Mouse (Mus musculus): ENCODE data around the gene Chmp2b.

Gene Chmp2b

DNA sequence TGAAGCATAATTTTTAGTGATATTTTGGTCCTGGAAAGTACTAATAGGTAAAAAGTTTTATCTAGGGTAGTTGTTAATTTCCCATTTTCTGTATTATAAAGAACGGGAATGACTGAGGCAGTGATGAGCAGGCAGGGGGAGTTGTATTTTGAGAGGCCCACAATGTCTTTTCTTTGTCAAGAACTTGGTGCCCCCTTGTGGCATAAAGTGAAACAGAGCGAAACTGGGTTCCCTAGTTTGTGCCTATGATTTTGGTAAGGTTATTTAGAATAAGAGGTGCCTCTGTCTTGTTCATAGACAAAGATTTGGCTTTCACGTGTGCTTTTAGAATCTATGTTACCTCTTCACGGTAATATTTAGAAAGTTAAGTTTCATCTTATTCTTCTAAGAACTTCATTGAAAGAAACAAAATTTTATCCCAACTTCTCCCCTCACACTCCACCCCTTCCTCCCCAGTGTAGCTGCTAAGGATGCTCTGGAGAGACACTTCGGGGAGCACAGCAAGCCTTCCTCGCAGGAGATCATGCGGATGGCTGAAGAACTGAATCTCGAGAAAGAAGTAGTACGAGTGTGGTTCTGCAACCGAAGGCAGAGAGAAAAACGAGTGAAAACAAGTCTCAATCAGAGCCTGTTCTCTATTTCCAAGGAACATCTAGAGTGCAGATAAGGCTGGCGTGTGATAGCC is 29.1 kb downstream of the Chmp2b start:
- in situ Hi-C loops (cut with MboI; ENCODE audit: low pct_unique_long_range_greater_than_20kb in 1 of 2, low sequenced_read_pairs in 2 of 2, unreplicated experiment in 1 of 2) = loop anchor here in 1 of 2 experiments (25.0 kb wide), 1 partner anchor 621 kb away; no protein-coding TSS in a partner anchor

DNA sequence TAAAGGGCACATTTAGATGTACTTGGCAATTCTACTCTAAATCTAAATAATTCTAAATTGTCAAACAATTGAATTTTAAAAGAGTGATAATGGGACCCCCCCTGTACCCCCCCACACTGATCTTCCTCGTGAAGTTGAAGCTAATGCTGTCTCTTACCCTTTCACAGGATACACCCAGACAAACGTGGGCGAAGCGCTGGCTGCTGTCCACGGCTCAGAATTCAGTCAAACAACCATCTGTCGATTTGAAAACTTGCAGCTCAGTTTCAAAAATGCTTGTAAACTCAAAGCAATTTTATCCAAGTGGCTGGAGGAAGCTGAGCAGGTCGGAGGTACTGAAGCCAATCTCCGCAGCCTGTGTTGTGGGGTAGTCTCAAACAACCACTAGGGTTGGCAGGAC is 30.9 kb downstream of the Chmp2b start:
- in situ Hi-C loops (cut with MboI; ENCODE audit: low pct_unique_long_range_greater_than_20kb in 1 of 2, low sequenced_read_pairs in 2 of 2, unreplicated experiment in 1 of 2) = loop anchor here in 1 of 2 experiments (25.0 kb wide), 1 partner anchor 619 kb away; no protein-coding TSS in a partner anchor

DNA sequence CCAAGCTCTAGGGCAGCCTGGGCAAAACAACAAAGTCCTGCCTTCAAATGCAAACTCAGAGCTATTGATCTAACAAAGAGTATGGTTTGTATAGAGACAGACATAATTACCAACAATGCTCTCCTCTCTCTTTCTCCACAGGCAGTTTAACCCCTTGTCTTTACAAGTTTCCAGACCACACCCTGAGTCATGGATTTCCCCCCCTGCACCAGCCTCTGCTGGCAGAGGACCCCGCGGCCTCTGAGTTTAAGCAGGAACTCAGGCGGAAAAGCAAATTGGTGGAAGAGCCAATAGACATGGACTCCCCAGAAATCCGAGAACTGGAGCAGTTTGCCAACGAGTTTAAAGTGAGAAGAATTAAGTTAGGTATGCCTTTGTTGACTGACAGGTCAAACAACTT is 32.9 kb downstream of the Chmp2b start:
- in situ Hi-C loops (cut with MboI; ENCODE audit: low pct_unique_long_range_greater_than_20kb in 1 of 2, low sequenced_read_pairs in 2 of 2, unreplicated experiment in 1 of 2) = loop anchor here in 1 of 2 experiments (25.0 kb wide), 1 partner anchor 617 kb away; no protein-coding TSS in a partner anchor

DNA sequence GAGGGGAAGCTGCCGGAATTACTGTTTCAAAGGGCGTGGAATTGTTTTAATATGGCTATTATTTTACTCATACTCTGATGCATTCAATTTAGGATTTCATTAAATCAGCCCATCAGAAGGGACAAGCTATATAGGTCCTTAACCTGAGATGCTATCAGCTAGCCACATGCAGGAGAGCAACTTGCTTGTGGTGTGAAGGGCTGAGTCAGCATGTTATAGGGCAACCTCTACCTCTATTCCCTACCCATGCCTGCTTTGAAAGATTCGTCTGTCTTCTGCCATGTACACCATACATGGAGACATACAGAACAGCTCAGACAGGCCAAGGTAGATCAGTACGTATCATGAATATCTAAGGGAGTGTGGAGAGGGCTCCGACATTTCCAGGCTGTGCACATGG is 35.8 kb downstream of the Chmp2b start:
- in situ Hi-C loops (cut with MboI; ENCODE audit: low pct_unique_long_range_greater_than_20kb in 1 of 2, low sequenced_read_pairs in 2 of 2, unreplicated experiment in 1 of 2) = loop anchor here in 1 of 2 experiments (25.0 kb wide), 1 partner anchor 614 kb away; no protein-coding TSS in a partner anchor

DNA sequence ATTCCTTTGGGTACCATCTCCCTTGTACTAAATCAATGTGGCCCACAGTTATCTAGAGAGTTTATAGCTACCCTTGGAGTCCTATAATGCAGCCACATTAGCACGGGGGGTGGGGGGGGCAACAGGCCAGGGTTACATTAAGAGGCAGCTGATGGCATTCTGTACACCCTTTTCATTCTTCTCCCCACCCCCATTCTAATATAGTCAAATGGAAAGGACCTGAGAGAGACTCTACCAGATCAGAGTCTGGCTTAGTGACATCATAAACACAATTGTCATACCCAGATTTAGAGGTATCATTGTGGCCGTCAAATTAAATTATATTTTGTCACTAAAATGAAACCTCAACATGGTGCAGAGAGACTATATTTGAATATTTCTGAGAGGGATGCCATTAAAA is 36.5 kb downstream of the Chmp2b start:
- in situ Hi-C loops (cut with MboI; ENCODE audit: low pct_unique_long_range_greater_than_20kb in 1 of 2, low sequenced_read_pairs in 2 of 2, unreplicated experiment in 1 of 2) = loop anchor here in 1 of 2 experiments (25.0 kb wide), 1 partner anchor 614 kb away; no protein-coding TSS in a partner anchor

DNA sequence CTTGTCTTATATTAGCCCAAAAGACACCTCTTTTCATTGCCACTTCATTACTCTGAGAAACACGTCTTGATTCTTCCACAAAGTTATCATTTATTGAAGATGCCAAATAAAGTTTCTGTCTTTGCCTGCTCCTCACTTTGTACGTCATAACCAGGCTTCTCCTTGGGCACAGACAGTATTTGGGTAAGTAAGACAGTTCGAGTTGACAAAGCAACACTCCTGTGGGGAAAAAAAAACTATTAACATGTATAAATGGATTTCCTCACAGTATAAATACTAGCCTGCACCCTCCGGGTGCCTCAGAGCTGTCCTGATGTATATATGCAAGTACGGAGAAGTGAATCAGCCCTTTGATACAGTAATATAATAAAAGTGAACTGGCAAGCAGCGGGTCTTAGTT is 42.3 kb downstream of the Chmp2b start, which contains the start of gene Pou1f1:
Pou1f1 (plus strand) TSS at position 301 of the 400 bp plus-strand sequence.
- in situ Hi-C loops (cut with MboI; ENCODE audit: low pct_unique_long_range_greater_than_20kb in 1 of 2, low sequenced_read_pairs in 2 of 2, unreplicated experiment in 1 of 2) = no loop called here

DNA sequence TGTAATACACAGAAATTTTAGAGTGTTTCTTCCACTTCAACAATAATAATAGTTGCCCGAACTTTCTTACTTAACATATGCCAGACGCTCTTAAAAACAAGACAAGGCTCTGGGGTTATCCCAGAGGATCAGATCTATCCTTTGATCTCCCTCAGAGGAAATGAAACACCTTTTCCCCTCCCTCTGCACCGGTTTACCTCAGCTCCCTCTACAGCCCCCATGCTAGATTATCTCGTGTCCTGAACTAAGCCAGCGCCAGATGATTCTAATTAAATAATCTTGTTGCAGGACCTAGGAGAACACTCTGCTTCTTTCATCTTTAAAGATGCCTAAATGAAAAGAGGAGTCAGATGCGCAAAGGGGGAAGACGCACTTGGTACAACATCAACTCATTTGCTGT is 48.3 kb downstream of the Chmp2b start:
- in situ Hi-C loops (cut with MboI; ENCODE audit: low pct_unique_long_range_greater_than_20kb in 1 of 2, low sequenced_read_pairs in 2 of 2, unreplicated experiment in 1 of 2) = no loop called here

DNA sequence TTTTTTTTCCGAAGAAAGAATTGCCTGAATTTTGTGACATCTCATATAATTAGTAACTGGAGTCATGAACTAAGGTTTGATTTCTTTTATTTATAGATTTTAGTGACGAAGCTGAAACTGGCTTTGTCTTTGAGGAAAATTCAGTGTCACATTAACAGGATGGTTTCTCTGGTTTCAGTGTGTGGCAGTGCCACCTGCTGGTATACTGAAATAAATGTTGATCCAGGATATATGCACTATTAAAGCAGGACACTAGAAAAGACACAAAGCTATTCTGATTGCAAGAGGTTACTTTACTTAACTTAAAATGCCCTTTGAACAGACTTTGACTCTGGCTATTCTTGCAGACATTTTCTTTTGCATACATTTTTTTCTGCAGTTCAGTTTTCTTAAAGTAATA is 65.5 kb downstream of the Chmp2b start:
- in situ Hi-C loops (cut with MboI; ENCODE audit: low pct_unique_long_range_greater_than_20kb in 1 of 2, low sequenced_read_pairs in 2 of 2, unreplicated experiment in 1 of 2) = no loop called here

DNA sequence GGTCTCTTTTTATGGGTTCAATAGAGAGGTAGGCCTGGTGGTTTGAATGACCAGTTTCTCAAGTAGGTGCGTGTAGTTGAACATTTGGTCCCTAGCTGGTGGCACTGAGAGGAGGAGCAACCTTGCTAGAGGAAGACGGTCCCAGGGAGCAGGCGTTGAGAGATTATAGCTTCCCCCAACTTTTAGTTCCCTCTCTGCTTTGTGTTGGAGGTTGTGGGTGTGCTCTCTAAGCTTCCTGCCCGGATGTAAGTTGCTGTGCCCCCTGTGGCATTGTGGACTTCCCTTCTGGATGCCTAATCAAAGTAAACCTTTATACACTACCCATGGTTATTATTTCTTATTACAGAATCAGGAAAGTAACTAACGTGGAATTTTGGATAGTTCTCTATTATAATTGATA is 66.5 kb downstream of the Chmp2b start:
- in situ Hi-C loops (cut with MboI; ENCODE audit: low pct_unique_long_range_greater_than_20kb in 1 of 2, low sequenced_read_pairs in 2 of 2, unreplicated experiment in 1 of 2) = no loop called here
